Mouse (Mus musculus) layer of hippocampus, postnatal 25 days (tissue): Measurements from ENCODE around the gene Kat8. TPM values are rescaled to one million over a fixed set of nuclear protein-coding genes. Genes with fewer than 3 reads are reported as not detected.
A peak's percentile ranks its signal among the peaks of the same experiment; 100 is the strongest.
"Not testable (repeated sequence)": the region's sequence is repeated elsewhere in the genome, so short reads cannot be mapped to it uniquely, and the experiment has no call there.

ENCODE experiments used
- DNase-seq, 2 experiments: peaks; one replicate each; pipeline ENCODE4 v3.0.0; 2022; ENCODE audit warnings: mixed read lengths in 2 of 2, low spot score in 1 of 2; ENCODE audit errors: extremely low spot score in 1 of 2
- total RNA-seq, 2 experiments: library from RNA; stranded (reverse); gene quantifications; 2 replicates each; pipeline ENCODE4 v1.2.3; 2021

The Kat8 gene
- total RNA-seq, 2 experiments from 2014 or later: 27.8 to 33.9 TPM

DNA sequence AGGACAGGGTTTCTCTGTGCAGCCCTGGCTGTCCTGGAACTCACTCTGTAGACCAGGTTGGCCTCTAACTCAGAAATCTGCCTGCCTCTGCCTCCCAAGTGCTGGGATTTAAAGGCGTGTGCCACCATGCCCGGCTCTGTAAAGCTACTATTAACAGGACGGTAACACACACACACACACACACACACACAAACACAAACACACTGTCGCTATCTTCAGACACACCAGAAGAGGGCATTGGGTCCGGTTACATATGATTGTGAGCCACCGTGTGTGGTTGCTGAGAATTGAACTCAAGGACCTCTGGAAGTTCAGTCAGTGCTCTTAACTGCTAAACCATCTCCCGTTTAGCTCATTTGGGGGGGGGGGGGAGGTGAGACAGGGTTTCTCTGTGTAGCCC, 16.4 kb upstream of the Kat8 start:
- DNase-seq: not testable (repeated sequence)

DNA sequence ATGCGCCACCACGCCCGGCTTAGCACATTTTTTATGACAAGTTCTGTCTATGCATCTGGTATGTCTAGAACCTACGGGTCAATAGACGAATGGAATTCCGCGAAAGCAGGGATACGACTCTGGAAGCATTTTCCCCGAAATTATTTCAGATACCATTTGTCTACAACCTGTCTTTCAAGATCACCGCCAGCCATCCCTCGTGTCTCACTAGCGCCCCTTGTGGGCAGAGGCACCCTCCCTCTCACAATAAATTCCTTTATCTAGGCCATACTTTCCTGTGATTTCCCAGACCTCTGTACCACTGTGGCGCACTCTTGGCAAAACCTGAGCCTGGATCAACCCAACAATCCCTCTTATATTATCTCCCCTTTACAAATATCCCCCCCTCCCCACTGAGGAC, 15.9 kb upstream of the Kat8 start:
- DNase-seq: peak; percentile 42 to 70

DNA sequence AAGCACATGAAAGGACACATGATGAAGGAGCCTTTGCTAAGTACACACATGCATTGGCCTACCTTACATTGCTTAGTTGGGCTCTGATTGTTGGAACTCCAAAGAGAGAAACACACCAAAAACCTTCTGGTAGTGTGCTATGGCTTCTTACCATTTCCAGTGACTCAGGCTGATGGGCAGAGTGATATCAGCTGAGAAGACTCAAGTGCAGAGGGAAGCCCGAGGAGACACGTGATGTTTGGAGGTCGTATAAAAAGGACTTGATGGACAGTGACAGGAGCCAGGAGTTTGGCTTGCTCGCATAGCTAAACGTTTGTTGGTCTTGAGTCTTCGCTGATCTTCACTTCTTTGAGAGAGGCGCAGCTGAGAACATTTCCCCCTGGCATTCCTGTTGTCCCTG, 14.8 kb upstream of the Kat8 start:
- no peak for DNase-seq

DNA sequence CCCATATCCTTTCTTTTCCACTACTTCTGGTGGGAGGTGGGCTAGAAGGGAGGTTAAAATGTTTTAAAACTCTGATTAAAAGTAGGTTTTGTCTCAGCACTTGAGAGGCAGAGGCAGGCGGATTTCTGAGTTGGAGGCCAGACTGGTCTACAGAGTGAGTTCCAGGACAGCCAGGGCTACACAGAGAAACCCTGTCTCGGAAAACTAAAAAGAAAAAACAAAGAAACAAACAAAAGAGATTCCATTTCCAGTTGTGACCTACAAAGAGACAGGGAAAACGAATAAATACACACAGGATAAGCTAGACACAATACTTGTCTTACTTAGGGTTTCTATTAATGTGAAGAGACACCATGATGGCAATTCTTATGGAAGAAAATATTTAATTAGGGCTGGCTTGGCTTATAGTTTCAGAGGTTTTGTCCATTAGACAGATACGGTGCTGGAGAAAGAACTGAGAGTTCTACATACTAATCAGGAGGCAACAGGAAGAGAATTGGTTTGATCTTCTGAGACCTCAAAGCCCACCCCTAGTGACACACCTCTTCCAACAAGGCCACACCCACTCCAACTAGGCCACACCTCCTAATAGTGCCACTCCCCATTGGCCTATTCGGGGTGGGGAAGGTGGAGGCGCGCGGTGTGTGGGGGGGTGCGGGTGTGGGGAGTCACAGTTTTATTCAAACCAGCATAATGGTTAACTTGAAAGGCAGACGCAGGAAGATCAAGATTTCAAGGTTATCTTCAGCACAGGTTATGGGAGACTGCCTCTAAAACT, 13.9 kb upstream of the Kat8 start:
- no peak for DNase-seq

DNA sequence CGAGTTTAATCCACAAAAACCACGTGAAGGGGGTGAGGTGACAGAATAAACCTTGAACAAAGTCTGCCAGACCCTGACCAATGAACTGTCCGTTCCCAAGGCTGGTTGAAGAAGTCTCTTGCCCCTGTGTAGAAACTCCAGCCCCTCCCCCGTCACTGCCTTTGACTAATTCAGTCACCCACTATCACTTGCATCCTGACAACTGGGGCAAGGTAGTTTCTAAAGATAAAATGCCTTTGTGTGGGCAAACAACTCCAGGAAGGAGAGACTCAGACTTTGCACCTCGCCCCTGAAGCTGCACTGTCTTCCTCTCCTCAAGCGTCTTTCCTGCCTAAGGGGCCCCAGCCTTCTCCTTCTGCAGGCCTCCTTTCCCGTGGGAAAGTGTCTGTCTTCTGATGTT, 12.3 kb upstream of the Kat8 start:
- DNase-seq: no peak

DNA sequence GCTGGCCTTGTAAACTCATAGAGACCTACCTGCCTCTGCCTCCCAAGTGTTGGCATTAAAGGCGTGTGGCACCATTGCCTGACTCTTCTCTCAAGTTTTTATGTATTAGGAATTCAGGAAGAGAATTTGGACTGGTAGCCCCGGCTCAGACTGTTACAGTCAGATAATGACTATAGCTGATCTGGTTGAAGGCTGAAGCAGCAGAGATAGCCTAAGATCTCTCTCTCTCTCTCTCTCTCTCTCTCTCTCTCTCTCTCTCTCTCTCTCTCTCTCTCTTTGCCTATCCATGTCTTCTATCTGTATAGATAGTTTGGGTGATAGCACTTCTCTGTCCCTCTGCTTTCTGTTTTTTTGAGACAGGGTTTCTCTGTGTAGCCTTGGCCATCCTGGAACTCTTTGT, 10.5 kb upstream of the Kat8 start:
- no peak for DNase-seq

DNA sequence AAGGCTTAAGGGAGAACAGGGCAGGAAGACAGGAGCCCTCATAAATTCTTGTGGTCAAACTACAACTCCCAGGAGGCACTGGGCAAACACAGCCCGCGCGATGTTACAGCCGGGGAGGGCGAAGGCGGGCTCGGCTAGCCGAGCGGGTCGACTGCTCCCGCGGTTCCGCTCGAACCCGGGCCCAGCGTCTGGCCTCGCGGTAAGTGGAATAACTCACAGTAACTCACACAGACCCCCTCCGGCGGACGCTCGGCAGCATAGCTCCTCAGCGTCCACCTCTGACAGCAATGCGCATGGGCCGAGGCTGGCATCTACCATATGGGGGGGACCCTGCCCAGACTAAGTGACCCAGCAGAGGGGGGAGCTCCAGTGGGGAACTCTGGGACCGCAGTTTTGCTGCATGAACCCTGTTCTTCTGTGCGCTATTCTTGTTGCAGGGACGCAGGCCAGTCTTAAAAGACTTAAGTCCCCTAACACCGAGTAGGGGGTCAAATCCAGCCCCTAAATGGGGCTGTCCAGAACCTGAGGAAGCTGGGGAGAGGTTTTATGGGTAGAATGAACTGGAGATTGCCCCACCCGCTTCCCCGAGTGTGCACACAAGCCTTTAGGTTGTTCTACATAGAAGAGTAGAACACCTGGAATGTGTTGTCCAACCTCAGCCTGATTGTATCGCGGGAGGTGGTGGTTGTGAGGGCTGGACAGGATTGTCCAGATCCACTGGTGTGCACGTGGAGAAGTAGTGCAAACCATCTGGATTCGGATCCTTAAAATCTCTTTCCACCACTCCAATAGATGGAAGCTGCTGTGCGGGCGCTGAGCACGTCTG, 8.1 kb upstream of the Kat8 start, which contains the start of gene Bckdk:
TSS of gene Bckdk (plus strand) at position 112 of the 826 bp plus-strand sequence.
- peak; percentile 62 to 72 for DNase-seq

DNA sequence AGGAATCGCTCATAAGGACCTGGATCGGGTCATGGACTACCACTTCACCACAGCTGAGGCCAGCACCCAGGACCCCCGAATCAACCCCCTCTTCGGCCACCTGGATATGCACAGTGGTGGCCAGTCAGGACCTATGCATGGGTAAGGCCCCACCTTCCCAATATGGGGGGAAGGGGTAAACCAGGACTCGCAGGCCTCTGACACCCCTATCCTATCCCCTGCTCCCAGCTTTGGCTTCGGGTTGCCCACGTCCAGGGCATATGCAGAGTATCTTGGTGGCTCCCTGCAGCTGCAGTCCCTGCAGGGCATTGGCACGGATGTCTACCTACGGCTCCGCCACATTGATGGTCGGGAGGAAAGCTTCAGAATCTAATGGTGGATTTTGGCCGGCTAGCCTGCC, 4.4 kb upstream of the Kat8 start:
- DNase-seq: no peak

DNA sequence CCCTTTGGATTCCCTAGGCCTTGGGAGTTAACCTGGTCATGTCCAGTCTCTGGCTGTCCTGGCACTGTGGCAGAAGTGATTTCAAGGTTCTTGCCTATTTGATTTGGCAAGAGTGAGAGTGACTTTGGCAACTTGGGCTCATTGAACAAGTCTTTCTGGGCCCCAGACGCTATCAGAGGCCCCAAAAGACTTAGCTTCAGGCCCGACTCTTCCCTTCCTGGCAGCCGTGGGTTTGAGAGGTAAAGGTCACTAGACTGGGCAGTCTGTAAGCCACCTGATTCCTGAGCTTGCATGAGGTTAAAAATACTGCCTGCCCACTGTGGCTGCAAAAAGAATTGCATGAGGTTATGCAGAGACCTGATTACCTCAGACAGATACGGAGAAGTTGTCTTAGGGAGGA, 3.7 kb upstream of the Kat8 start:
- no peak for DNase-seq

DNA sequence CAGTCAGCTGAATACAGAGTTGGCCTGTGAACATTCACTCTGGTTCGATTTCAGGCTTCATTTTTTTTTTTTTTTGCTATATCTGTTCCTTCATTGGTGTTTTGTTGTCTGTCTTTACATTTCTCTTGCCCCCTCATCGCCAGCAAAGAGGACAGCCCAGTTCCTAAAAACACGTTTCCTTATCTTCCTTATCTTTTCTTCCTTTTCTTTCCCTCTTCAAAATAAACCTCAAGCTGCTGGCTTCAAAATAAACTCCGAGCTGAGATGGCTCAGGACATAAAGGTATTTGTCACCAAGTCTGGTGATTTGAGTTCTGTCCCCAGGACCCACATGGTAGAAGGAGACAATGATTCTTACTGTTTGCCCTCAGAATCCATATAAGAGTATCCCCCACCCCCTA, 622 bp downstream of the Kat8 start:
- no peak for DNase-seq

DNA sequence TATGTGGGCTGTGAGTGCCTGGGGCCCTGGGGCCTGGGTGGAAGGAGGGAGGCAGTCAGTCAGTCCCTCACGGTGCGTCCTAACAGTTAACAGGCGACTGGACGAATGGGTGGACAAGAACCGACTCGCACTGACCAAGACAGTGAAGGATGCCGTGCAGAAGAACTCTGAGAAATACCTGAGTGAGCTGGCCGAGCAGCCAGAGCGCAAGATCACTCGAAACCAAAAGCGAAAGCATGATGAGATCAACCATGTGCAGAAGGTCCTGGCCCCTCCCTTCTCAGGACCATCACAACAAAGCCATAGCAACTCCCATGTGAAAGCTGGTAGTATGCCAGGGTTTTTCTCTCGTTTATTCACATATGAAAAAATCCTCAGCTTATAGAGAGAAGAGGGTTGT, 3.0 kb downstream of the Kat8 start:
- no peak for DNase-seq

DNA sequence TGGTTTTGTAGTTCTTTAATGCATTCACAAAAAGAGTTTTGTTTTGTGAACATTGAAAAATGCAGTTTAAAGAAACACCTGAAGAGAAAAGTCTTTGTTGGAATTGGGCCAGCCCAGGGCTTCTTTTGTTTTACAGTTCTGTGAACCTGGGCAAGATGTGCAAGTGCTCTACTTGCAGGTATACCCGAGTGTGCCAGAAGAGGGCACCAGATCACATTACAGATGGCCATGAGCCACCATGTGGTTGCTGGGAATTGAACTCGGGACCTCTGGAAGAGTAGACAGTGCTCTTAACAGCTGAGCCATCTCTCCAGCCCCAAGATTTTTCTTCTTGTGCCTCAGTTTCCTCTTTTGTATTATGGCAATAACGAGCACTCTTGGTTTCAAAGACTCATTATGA, 5.9 kb downstream of the Kat8 start:
- peak in 1 of 2 experiments; percentile 38 for DNase-seq

DNA sequence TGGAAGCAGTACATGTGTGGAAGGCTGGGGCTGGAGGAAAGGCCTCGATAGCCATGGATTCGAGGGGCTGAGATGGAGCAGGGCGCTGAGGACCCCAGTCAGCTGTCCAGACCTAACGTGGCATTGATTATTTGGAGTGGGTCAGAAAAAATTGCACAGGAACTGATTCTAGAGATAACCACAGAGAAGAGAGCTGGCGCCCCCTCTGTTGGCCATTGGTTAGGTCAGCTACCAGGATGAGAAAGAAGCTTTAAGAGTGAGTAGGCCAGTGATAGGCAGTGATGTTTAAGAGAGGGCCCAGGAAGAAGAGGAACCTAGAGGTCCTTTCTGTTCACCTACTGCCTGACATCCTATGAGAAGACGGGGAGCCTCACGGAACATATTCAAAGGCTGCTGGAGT, 7.0 kb downstream of the Kat8 start:
- no peak for DNase-seq

DNA sequence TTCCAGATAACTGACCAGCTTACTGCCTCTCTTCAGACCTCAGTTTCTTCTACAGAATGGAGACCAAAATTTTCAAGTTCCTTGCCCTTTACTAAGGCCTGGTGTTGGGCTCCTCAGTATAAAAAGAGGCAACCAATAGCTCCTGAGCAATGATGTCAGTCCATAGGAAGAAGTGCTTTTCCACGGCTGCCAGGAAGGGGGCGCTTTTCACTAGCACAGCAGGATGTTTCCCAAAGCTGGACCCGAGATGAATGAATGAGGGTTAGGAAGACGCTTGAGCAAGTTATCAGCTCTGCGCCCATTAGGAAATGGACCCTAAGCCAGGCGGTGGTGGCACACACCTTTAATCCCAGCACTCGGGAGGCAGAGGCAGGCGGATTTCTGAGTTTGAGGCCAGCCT, 9.2 kb downstream of the Kat8 start:
- no peak for DNase-seq

DNA sequence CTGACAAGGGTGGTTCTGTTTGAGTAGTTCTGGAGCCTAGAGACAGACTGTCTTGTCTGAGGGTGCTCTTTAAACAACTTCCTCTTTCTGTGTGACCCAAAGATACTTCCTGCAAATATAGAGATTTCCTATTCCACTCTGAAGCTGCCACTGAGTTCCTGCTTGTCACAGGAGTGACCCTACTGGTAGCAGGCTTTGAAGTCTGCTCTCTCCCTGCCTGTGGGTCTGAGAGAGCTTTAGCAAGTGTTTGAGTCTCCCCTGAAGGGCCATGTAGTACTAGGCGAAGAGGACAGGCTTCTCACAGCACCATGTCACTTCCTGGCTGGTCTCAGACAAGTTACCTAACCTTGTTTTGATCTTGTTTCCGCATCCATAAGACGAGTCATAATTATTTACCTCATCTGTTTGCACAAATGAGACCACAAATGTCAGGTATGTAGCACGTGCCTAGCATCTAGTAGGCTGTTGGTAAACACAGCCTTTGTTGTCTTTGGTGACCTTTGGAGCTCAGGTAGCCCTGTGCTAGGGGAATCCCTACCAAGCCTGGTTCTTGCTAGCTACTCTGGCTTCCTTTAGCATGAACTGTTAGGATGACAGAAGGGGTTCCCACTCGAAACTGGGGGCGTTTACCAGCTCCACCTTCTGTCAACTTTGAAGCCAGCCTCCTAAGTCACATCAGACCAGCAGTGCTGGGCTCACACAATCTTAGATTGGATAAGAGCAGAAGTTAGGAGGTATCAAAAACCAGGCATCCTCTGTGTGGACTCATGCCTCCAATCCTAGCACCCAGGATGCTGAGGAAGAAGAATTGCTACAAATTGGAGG, 10.3 kb downstream of the Kat8 start:
- no peak for DNase-seq

DNA sequence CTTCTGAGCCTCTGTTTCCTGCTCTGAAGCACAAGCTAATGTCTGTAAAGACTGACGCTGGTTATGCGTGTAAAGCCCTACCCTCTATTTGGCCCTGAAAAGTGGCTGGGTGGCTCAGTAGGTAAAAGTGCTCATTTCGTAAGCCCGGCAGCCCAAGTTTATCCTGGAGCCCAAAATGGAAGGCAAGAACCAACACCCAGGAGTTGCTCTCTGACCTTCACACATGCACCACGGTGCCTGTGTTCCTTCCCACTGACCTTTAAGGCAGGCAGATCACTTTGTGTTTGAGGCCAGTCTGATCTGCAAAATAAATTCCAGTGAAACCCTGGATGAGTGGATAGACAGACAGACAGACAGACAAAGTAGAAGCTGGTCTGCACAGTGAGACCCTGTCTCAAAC, 11.4 kb downstream of the Kat8 start:
- no peak for DNase-seq

DNA sequence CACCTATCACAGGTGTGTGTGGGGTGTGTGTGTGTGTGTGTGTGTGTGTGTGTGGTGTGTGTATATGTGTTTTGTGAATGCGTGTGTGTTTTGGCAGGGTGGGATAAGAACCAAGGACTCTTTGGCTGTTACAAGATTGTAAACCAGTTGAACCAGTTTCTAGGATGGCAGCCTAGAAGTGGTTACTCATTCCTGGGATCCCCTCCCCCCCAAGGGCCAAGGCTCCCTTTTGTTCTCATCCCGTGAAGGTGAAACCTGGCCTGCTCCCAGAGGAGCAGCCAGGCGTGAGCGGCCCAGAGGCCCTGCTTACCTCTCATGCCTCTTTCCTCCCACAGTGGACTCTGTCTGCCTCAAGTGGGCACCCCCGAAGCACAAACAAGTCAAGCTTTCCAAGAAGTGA, 12.9 kb downstream of the Kat8 start:
- DNase-seq: no peak

DNA sequence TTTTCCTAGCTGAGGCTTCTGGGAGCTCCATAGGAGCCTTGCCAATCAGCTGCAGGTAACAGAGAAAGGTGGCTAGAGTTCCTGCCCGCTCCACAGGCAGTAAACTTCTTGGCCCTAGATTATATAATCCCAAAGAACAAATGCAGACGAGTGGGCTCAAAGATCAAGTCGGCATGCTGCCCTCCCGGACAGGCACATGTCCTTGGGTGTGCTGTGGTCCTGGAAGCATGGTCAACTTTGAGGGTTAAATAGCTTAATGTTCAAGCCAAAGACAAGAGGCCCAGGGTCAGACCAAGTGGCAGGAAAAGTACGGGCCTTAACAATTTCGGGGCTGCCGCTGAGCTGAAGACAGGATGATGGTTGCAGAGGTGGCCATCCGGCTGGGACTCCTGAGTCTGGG, 13.8 kb downstream of the Kat8 start:
- no peak for DNase-seq

DNA sequence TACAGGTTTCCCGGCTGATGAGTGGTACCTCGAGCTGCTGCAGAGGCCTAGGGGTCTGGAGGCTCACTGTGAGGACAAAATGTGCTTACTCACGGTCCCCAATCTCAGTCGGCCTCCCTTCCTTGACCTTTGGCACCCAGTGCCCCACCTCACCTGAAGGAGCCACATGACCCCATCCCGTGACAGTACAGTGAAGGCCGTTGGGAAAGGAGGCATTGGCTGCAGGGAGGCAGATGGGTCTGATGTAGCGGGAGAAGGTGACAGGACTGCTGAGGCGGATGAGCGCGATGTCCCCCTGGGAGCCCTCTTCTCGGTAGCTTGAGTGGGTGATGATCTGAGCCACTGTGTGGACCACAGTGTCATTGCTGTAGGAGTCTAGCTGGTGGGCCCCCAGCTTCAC, 14.5 kb downstream of the Kat8 start:
- DNase-seq: no peak

DNA sequence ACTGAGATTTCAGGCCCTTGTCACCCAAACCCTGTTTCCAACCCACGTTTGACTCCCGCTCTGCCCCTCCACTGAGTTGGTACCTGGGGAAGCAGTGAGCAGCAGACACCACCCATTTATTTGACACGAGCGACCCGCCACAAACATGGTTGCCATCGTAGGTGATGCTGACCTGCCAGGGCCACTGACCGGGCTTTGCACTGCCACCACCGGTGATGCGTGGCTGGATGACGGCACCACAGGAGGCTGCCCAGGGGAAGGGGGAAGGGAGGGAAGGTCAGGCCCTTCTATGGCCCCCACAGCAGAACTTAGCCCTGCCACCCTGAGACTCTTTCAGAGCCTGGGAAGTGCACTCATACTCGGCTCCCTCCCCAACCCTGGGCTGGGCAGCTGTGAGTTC, 15.4 kb downstream of the Kat8 start:
- no peak for DNase-seq

DNA sequence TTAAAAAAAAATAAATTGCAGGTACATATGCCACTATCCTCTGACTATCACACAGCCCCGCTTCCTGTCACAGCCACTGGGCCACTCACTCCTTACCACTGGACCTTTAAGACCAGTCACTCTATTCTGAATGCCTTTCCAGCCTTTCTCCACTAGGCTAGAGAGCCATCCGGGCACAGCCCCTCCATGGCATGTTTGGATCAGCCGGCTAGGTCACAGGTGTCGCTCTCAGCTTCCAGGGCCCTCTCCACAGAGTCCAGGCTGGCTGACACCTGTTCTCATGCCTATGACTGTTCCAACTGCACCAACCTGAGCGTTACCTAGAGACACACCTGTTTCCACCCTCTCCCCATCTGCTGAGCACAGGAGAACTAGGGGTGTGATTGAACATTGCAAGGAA, 16.3 kb downstream of the Kat8 start:
- DNase-seq: no peak
